Mouse (Mus musculus): ENCODE results near the gene Eddm3b. TPM values are rescaled to one million over a fixed set of nuclear protein-coding genes. Genes with fewer than 3 reads are reported as not detected.

Eddm3b gene
- polyA plus RNA-seq, 1 experiment = not detected

GRCm38 (mm10) chr14:51142119-51142518, 27.9 kb downstream of the Eddm3b start:
- H3K4me3 ChIP-seq (ENCODE audit: insufficient read depth, low read length) = no peak overlapping the region
- TF ChIP-seq CTCF (IDR thresholded peaks at IDR 0.05; ENCODE audit: borderline replicate concordance, insufficient read depth, low read length) = no peak
- no peak for TF ChIP-seq POLR2A (IDR thresholded peaks at IDR 0.05; ENCODE audit: low read depth, low read length)
- no peak overlapping the region for H3K27ac ChIP-seq (ENCODE audit: insufficient read depth, low read length)

GRCm38 (mm10) chr14:51142568-51142967, 28.3 kb downstream of the Eddm3b start:
- Histone ChIP-seq H3K4me3 (ENCODE audit: insufficient read depth, low read length) (no peak overlapping the region), H3K4me1 (ENCODE audit: control insufficient read depth, insufficient read depth, low read length) (no peaks in the 10 kb centered on the region), H3K27ac (ENCODE audit: insufficient read depth, low read length) (no peak overlapping the region)
- TF ChIP-seq CTCF (IDR thresholded peaks at IDR 0.05; ENCODE audit: borderline replicate concordance, insufficient read depth, low read length) = no peak
- TF ChIP-seq POLR2A (IDR thresholded peaks at IDR 0.05; ENCODE audit: low read depth, low read length) = no peak

More at GRCm38 (mm10) chr14:51142119-51142518, 27.9 kb downstream of the Eddm3b start:
- H3K4me1 ChIP-seq (ENCODE audit: control insufficient read depth, insufficient read depth, low read length) = no peaks in the 10 kb centered on the region

- Histone ChIP-seq H3K27ac (ENCODE audit: insufficient read depth, low read length) (no peak overlapping the region), H3K4me3 (ENCODE audit: insufficient read depth, low read length) (no peak overlapping the region), H3K4me1 (ENCODE audit: control insufficient read depth, insufficient read depth, low read length) (no peaks in the 10 kb centered on the region)
- no peak for TF ChIP-seq POLR2A (IDR thresholded peaks at IDR 0.05; ENCODE audit: low read depth, low read length)
- TF ChIP-seq CTCF (IDR thresholded peaks at IDR 0.05; ENCODE audit: borderline replicate concordance, insufficient read depth, low read length) = no peak
Measured at GRCm38 (mm10) chr14:51143287-51143686, 29.1 kb downstream of the Eddm3b start.

GRCm38 (mm10) chr14:51143937-51144336, 29.7 kb downstream of the Eddm3b start:
- H3K27ac ChIP-seq (ENCODE audit: insufficient read depth, low read length) = no peak overlapping the region
- H3K4me1 ChIP-seq (ENCODE audit: control insufficient read depth, insufficient read depth, low read length) = no peaks in the 10 kb centered on the region
- H3K4me3 ChIP-seq (ENCODE audit: insufficient read depth, low read length) = no peak overlapping the region
- TF ChIP-seq POLR2A (IDR thresholded peaks at IDR 0.05; ENCODE audit: low read depth, low read length) (no peak), CTCF (IDR thresholded peaks at IDR 0.05; ENCODE audit: borderline replicate concordance, insufficient read depth, low read length) (no peak)

GRCm38 (mm10) chr14:51144451-51144850, 30.2 kb downstream of the Eddm3b start:
- Histone ChIP-seq H3K4me1 (ENCODE audit: control insufficient read depth, insufficient read depth, low read length) (no peaks in the 10 kb centered on the region), H3K27ac (ENCODE audit: insufficient read depth, low read length) (no peak overlapping the region), H3K4me3 (ENCODE audit: insufficient read depth, low read length) (no peak overlapping the region)
- TF ChIP-seq CTCF (IDR thresholded peaks at IDR 0.05; ENCODE audit: borderline replicate concordance, insufficient read depth, low read length) (no peak), POLR2A (IDR thresholded peaks at IDR 0.05; ENCODE audit: low read depth, low read length) (no peak)

GRCm38 (mm10) chr14:51145521-51145920, 31.3 kb downstream of the Eddm3b start:
- Histone ChIP-seq H3K27ac (ENCODE audit: insufficient read depth, low read length) (no peak overlapping the region), H3K4me1 (ENCODE audit: control insufficient read depth, insufficient read depth, low read length) (no peaks in the 10 kb centered on the region), H3K4me3 (ENCODE audit: insufficient read depth, low read length) (no peak overlapping the region)
- TF ChIP-seq POLR2A (IDR thresholded peaks at IDR 0.05; ENCODE audit: low read depth, low read length) (no peak), CTCF (IDR thresholded peaks at IDR 0.05; ENCODE audit: borderline replicate concordance, insufficient read depth, low read length) (no peak)

GRCm38 (mm10) chr14:51146685-51147084, 32.5 kb downstream of the Eddm3b start, which contains the start of gene Rnase1:
Gene Rnase1 (minus strand): TSS chr14:51146785.
- Histone ChIP-seq H3K27ac (ENCODE audit: insufficient read depth, low read length) (no peak within 1 kb of the TSS), H3K4me3 (ENCODE audit: insufficient read depth, low read length) (no peak within 1 kb of the TSS), H3K4me1 (ENCODE audit: control insufficient read depth, insufficient read depth, low read length) (no peaks in the 10 kb centered on the region)
- no peak for TF ChIP-seq POLR2A (IDR thresholded peaks at IDR 0.05; ENCODE audit: low read depth, low read length)
- no peak for TF ChIP-seq CTCF (IDR thresholded peaks at IDR 0.05; ENCODE audit: borderline replicate concordance, insufficient read depth, low read length)

GRCm38 (mm10) chr14:51148006-51148405, 33.8 kb downstream of the Eddm3b start:
- no peak for TF ChIP-seq CTCF (IDR thresholded peaks at IDR 0.05; ENCODE audit: borderline replicate concordance, insufficient read depth, low read length)
- TF ChIP-seq POLR2A (IDR thresholded peaks at IDR 0.05; ENCODE audit: low read depth, low read length) = no peak
- H3K4me1 ChIP-seq (ENCODE audit: control insufficient read depth, insufficient read depth, low read length) = no peaks in the 10 kb centered on the region
- H3K27ac ChIP-seq (ENCODE audit: insufficient read depth, low read length) = no peak overlapping the region
- no peak overlapping the region for H3K4me3 ChIP-seq (ENCODE audit: insufficient read depth, low read length)

GRCm38 (mm10) chr14:51149164-51149563, 34.9 kb downstream of the Eddm3b start:
- TF ChIP-seq CTCF (IDR thresholded peaks at IDR 0.05; ENCODE audit: borderline replicate concordance, insufficient read depth, low read length) = no peak
- TF ChIP-seq POLR2A (IDR thresholded peaks at IDR 0.05; ENCODE audit: low read depth, low read length) = no peak

GRCm38 (mm10) chr14:51150206-51150831, 36.1 kb downstream of the Eddm3b start:
- Histone ChIP-seq H3K27ac (ENCODE audit: insufficient read depth, low read length) (no peak overlapping the region), H3K4me3 (ENCODE audit: insufficient read depth, low read length) (no peak overlapping the region), H3K4me1 (ENCODE audit: control insufficient read depth, insufficient read depth, low read length) (no peaks in the 10 kb centered on the region)
- TF ChIP-seq CTCF (IDR thresholded peaks at IDR 0.05; ENCODE audit: borderline replicate concordance, insufficient read depth, low read length) = no peak
- no peak for TF ChIP-seq POLR2A (IDR thresholded peaks at IDR 0.05; ENCODE audit: low read depth, low read length)

More at GRCm38 (mm10) chr14:51149164-51149563, 34.9 kb downstream of the Eddm3b start:
- Histone ChIP-seq H3K27ac (ENCODE audit: insufficient read depth, low read length) (no peak overlapping the region), H3K4me3 (ENCODE audit: insufficient read depth, low read length) (no peak overlapping the region), H3K4me1 (ENCODE audit: control insufficient read depth, insufficient read depth, low read length) (no peaks in the 10 kb centered on the region)
